Mouse (Mus musculus) myocyte (in vitro differentiated cells): ENCODE results near the gene Slc28a3.

ENCODE experiments used
- E2F4 ChIP-seq: IDR thresholded peaks from one replicate; pipeline ENCODE4 v1.6.1; 2011; ENCODE audit warnings: mild to moderate bottlenecking, control low read depth, moderate library complexity; ENCODE audit not compliant: insufficient read depth
- MAX ChIP-seq: IDR thresholded peaks from one replicate; pipeline ENCODE4 v1.6.1; 2011; ENCODE audit warnings: low read depth, mild to moderate bottlenecking, control low read depth
- MYOG ChIP-seq, 3 experiments: IDR thresholded peaks; one replicate each; pipeline ENCODE4 v1.6.1; 2011; ENCODE audit warnings: control low read depth in 2 of 3, low read depth in 2 of 3, mild to moderate bottlenecking in 2 of 3; ENCODE audit not compliant: insufficient read length in 2 of 3, control insufficient read depth in 1 of 3, insufficient read depth in 1 of 3
- POLR2A ChIP-seq: IDR thresholded peaks from one replicate; pipeline ENCODE4 v1.6.1; 2011; ENCODE audit warnings: low read depth, mild to moderate bottlenecking, control low read depth, moderate library complexity; ENCODE audit not compliant: insufficient read length
- POLR2AphosphoS2 ChIP-seq: IDR thresholded peaks from one replicate; pipeline ENCODE4 v1.6.1; 2011; ENCODE audit warnings: low read depth, control low read depth; ENCODE audit not compliant: insufficient read length
- REST ChIP-seq: IDR thresholded peaks from one replicate; pipeline ENCODE4 v1.6.1; 2011; ENCODE audit warnings: mild to moderate bottlenecking, control low read depth, moderate library complexity; ENCODE audit not compliant: insufficient read depth, insufficient read length
- SRF ChIP-seq: IDR thresholded peaks from one replicate; pipeline ENCODE4 v1.6.1; 2011; ENCODE audit warnings: low read depth; ENCODE audit not compliant: control insufficient read depth, insufficient read length
- USF1 ChIP-seq: IDR thresholded peaks from one replicate; pipeline ENCODE4 v1.6.1; 2011; ENCODE audit warnings: low read depth, mild to moderate bottlenecking, control low read depth, moderate library complexity

GRCm38 (mm10) chr13:58566181-58566580 is 44.5 kb downstream of the Slc28a3 start:
- TF ChIP-seq POLR2A (no peak), MAX (no peak), MYOG (IDR thresholded peaks at IDR 0.05; ENCODE audit: control insufficient read depth in 1 of 3, insufficient read depth in 1 of 3, insufficient read length in 2 of 3, low read depth in 2 of 3) (no peak), E2F4 (no peak), USF1 (no peak), POLR2AphosphoS2 (no peak), REST (no peak), SRF (no peak)
